Mouse (Mus musculus): ENCODE results near the gene Cdc42bpa.

Gene Cdc42bpa

GRCm38 (mm10) chr1:180162986-180163385 is 202.7 kb downstream of the Cdc42bpa start:
- no peak for DNase-seq (ENCODE audit: low spot score in 2 of 2)

- DNase-seq (ENCODE audit: low spot score in 2 of 2) = no peak
Measured at GRCm38 (mm10) chr1:180166533-180166932, 206.3 kb downstream of the Cdc42bpa start.

GRCm38 (mm10) chr1:180168294-180168693 is 208.0 kb downstream of the Cdc42bpa start:
- no peak for DNase-seq (ENCODE audit: low spot score in 2 of 2)

- no peak for DNase-seq (ENCODE audit: low spot score in 2 of 2)
Measured at GRCm38 (mm10) chr1:180169161-180169560, 208.9 kb downstream of the Cdc42bpa start.

- DNase-seq (ENCODE audit: low spot score in 2 of 2) = no peak
Measured at GRCm38 (mm10) chr1:180170071-180170470, 209.8 kb downstream of the Cdc42bpa start.

- no peak for DNase-seq (ENCODE audit: low spot score in 2 of 2)
Measured at GRCm38 (mm10) chr1:180171883-180172282, 211.6 kb downstream of the Cdc42bpa start.

- no peak for DNase-seq (ENCODE audit: low spot score in 2 of 2)
Measured at GRCm38 (mm10) chr1:180172600-180172999, 212.3 kb downstream of the Cdc42bpa start.

- DNase-seq (ENCODE audit: low spot score in 2 of 2) = no peak
Measured at GRCm38 (mm10) chr1:180173017-180173416, 212.7 kb downstream of the Cdc42bpa start.

GRCm38 (mm10) chr1:180174718-180175117 is 214.4 kb downstream of the Cdc42bpa start:
- no peak for DNase-seq (ENCODE audit: low spot score in 2 of 2)

GRCm38 (mm10) chr1:180175167-180175566 is 214.9 kb downstream of the Cdc42bpa start:
- peak in 1 of 2 experiments; percentile 13 for DNase-seq (ENCODE audit: low spot score in 2 of 2)

GRCm38 (mm10) chr1:180175635-180176034 is 215.4 kb downstream of the Cdc42bpa start:
- no peak for DNase-seq (ENCODE audit: low spot score in 2 of 2)

- DNase-seq (ENCODE audit: low spot score in 2 of 2) = no peak
Measured at GRCm38 (mm10) chr1:180176784-180177183, 216.5 kb downstream of the Cdc42bpa start.

GRCm38 (mm10) chr1:180178340-180178739 is 218.1 kb downstream of the Cdc42bpa start:
- DNase-seq (ENCODE audit: low spot score in 2 of 2) = no peak

GRCm38 (mm10) chr1:180179100-180179499 is 218.8 kb downstream of the Cdc42bpa start:
- no peak for DNase-seq (ENCODE audit: low spot score in 2 of 2)

- DNase-seq (ENCODE audit: low spot score in 2 of 2) = no peak
Measured at GRCm38 (mm10) chr1:180179840-180180239, 219.6 kb downstream of the Cdc42bpa start.

GRCm38 (mm10) chr1:180181304-180181965 is 221.2 kb downstream of the Cdc42bpa start:
- DNase-seq (ENCODE audit: low spot score in 2 of 2) = no peak

- no peak for DNase-seq (ENCODE audit: low spot score in 2 of 2)
Measured at GRCm38 (mm10) chr1:180181966-180182319, 221.7 kb downstream of the Cdc42bpa start.

- no peak for DNase-seq (ENCODE audit: low spot score in 2 of 2)
Measured at GRCm38 (mm10) chr1:180182731-180183130, 222.5 kb downstream of the Cdc42bpa start.

GRCm38 (mm10) chr1:180183525-180184159 is 223.4 kb downstream of the Cdc42bpa start:
- DNase-seq (ENCODE audit: low spot score in 2 of 2) = no peak

GRCm38 (mm10) chr1:180184768-180185167 is 224.5 kb downstream of the Cdc42bpa start:
- no peak for DNase-seq (ENCODE audit: low spot score in 2 of 2)

GRCm38 (mm10) chr1:180185877-180186276 is 225.6 kb downstream of the Cdc42bpa start:
- no peak for DNase-seq (ENCODE audit: low spot score in 2 of 2)

- DNase-seq (ENCODE audit: low spot score in 2 of 2) = no peak
Measured at GRCm38 (mm10) chr1:180186371-180186770, 226.1 kb downstream of the Cdc42bpa start.

- DNase-seq (ENCODE audit: low spot score in 2 of 2) = no peak
Measured at GRCm38 (mm10) chr1:180188951-180189350, 228.7 kb downstream of the Cdc42bpa start.
